Mouse (Mus musculus) heart, postnatal 0 days (tissue): ENCODE results near the gene Tpk1.

Source experiments
- CTCF ChIP-seq: IDR thresholded peaks from 2 replicates; pipeline ENCODE4 v1.5.1; 2016; ENCODE audit warnings: antibody characterized with exemption, control low read depth, low read depth
- EP300 ChIP-seq: IDR thresholded peaks from 2 replicates; pipeline ENCODE4 v1.6.1; 2016; ENCODE audit warnings: antibody characterized with exemption, low read depth

- no peak for TF ChIP-seq CTCF
- TF ChIP-seq EP300 = no peak
These were observed 103.6 kb downstream of the Tpk1 start for GRCm38 (mm10) chr6:43562474-43562873.
